Mouse (Mus musculus): ENCODE results near the gene Camta2. TPM values are rescaled to one million over a fixed set of nuclear protein-coding genes. Genes with fewer than 3 reads are reported as not detected.

The Camta2 gene
- 15.3 and 16.4 TPM in 2 replicates for polyA plus RNA-seq (2011; ENCODE audit: insufficient read length, low read depth, missing spikeins)

DNA sequence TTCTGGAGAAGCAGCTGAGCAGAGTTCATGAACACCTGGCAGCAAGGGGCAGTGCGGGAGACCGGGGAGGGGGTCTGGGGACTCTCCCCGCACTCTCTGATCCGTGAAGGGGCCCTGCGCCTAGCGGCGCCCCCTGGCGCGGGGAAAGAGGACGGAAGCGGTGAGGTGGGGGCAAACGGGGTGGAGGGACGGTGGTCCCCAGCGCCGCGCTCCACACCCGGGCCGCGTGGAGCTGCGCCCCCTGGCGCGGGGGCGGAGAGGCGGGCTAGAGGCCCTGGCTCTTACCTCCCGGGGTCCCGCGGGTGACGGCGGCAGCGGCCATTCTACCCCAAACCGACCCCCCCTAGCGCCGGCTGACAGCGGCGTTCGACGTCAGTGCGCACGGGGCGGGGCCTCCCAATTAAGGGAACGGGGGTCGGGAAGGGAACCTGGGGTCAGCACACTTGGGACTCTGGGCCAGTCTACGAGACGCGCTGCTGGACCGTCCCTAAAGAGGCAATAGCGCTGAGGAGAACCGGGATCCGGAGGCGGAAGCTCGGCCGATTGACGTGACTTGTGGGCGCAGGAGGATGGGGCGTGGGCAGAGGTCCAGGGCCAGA, at the start of gene Camta2:
TSS of gene Camta2 (minus strand) at position 505 of the 599 bp plus-strand sequence.
- H3K4me1 ChIP-seq (ENCODE audit: control insufficient read depth, insufficient read depth, low read length) = no peaks in the 10 kb centered on the region; the same call in 1 of the 2 replicates
- peak within 1 kb of the TSS; percentile 71 for H3K27ac ChIP-seq (ENCODE audit: insufficient read depth, low read length)
- TF ChIP-seq CTCF (IDR thresholded peaks at IDR 0.05; ENCODE audit: borderline replicate concordance, insufficient read depth, low read length) (peak; percentile 38; the same call in 1 of the 2 replicates), POLR2A (IDR thresholded peaks at IDR 0.05; ENCODE audit: low read depth, low read length) (peak; percentile 88)
- peak within 1 kb of the TSS; percentile 38 for H3K4me3 ChIP-seq (ENCODE audit: insufficient read depth, low read length)

DNA sequence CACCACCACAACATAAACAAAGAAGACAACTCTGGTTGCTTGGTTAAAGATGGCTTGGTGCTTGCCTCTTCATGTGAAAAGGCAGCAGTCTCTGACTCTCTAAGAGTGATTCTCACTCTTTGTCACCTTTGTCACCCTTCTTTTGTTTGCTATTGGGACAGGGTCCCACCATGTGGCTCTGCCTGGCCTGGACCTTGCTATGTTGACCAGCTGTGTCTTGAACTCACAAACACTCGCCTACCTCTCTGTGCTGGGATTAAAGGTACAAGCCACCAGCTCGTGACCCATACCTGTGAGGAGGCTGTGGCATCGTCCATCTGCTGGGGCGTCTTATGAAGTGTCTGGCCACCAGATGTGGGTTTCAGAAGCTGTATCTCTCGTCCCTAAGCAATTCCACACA, 45.4 kb upstream of the Camta2 start:
- H3K4me1 ChIP-seq (ENCODE audit: control insufficient read depth, insufficient read depth, low read length) = no peaks in the 10 kb centered on the region
- no peak for TF ChIP-seq POLR2A (IDR thresholded peaks at IDR 0.05; ENCODE audit: low read depth, low read length)
- no peak for TF ChIP-seq CTCF (IDR thresholded peaks at IDR 0.05; ENCODE audit: borderline replicate concordance, insufficient read depth, low read length)
- no peak overlapping the region for H3K4me3 ChIP-seq (ENCODE audit: insufficient read depth, low read length)
- no peak overlapping the region for H3K27ac ChIP-seq (ENCODE audit: insufficient read depth, low read length)

DNA sequence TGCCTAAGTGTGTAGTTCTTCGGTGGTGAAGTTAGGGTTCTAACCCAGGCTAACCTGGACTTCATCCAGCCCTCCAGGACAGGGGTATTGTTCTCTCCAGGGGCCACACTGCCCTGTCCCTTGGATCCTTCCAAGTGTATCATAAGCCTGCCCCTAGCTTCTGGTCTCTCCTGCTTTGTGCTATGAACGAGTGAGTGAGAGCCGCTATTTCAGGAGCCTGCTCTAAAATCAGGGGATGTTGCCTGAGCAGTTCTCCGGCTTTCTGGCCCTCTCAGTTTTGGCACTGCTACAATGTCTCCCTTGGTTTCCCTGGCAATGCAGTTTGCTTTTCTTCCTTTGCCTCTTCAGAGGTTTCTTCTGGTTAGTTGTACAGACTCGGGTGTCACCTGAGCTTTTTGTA, 43.3 kb upstream of the Camta2 start:
- TF ChIP-seq CTCF (IDR thresholded peaks at IDR 0.05; ENCODE audit: borderline replicate concordance, insufficient read depth, low read length) (no peak), POLR2A (IDR thresholded peaks at IDR 0.05; ENCODE audit: low read depth, low read length) (no peak)
- no peak overlapping the region for H3K4me3 ChIP-seq (ENCODE audit: insufficient read depth, low read length)
- no peaks in the 10 kb centered on the region for H3K4me1 ChIP-seq (ENCODE audit: control insufficient read depth, insufficient read depth, low read length)
- no peak overlapping the region for H3K27ac ChIP-seq (ENCODE audit: insufficient read depth, low read length)

DNA sequence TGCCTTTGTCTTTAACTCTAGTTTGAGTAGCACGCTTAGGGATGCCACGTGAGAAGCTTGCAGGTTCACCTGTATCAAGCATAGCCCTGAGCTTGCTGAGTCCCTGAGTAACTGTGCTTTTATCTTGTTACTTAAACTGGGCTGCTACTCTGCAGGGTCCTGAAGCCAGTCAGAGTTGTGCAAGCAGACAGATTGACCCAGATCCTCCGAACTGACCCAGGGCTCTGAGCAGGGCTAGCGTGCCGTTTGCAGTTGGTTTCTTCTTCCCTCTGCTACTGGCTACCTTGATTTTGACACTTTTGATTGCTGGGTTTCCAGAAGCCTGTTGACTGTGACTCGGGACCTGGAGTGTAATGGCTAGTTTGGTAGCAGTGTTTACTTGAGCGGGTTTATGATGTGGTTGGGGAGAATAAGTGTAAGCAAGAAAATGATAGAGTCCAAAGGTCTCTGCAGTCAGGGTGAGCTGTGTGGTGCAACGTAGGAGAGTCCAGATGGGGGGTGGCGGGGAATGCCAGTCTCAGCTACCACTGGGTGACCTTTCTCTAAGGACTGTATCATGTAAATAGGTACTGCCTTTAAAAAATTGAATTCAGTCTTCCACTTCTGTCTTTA, 42.6 kb upstream of the Camta2 start:
- TF ChIP-seq CTCF (IDR thresholded peaks at IDR 0.05; ENCODE audit: borderline replicate concordance, insufficient read depth, low read length) = no peak
- no peak for TF ChIP-seq POLR2A (IDR thresholded peaks at IDR 0.05; ENCODE audit: low read depth, low read length)
- no peak overlapping the region for H3K27ac ChIP-seq (ENCODE audit: insufficient read depth, low read length)
- H3K4me1 ChIP-seq (ENCODE audit: control insufficient read depth, insufficient read depth, low read length) = no peaks in the 10 kb centered on the region
- no peak overlapping the region for H3K4me3 ChIP-seq (ENCODE audit: insufficient read depth, low read length)

DNA sequence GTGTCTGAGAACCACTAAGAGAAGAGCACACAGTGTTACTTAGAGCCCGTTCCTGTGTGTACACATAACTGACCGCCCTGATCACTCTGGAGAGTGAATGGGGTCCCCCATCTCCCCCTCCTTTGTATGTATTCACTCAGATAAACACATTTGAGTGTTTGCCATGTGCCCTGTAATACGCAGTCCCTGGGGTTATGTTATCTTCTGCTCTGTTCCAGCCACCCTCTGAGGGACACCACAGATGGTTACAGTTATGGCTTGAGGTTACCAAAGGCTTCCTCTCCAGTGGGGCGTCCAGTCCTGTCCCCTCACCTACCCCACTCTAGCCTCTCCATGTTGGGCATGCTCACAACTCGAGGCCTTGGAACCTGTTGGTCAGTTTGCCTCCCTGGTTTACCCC, 39.5 kb upstream of the Camta2 start:
- no peaks in the 10 kb centered on the region for H3K4me1 ChIP-seq (ENCODE audit: control insufficient read depth, insufficient read depth, low read length)
- no peak overlapping the region for H3K4me3 ChIP-seq (ENCODE audit: insufficient read depth, low read length)
- no peak overlapping the region for H3K27ac ChIP-seq (ENCODE audit: insufficient read depth, low read length)
- TF ChIP-seq CTCF (IDR thresholded peaks at IDR 0.05; ENCODE audit: borderline replicate concordance, insufficient read depth, low read length) (no peak), POLR2A (IDR thresholded peaks at IDR 0.05; ENCODE audit: low read depth, low read length) (no peak)

DNA sequence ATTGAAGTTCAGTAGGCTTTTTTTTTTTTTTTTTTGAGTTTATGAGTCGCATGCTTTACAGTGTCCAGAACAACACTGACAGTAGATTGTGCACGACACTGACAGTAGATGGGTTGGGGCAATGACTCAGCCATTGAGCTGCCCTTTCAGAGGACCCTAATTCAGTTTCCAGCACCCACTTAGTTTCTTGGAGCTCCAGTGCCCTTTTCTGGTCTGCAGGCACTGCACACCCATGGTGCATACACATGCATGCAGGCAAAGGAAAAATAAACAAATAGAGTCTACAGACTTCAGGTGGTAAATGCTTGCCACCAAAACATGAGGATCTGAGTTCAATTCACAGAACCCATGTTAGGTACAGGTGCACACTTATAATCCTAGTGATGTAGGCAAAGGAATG, 38.7 kb upstream of the Camta2 start:
- TF ChIP-seq POLR2A (IDR thresholded peaks at IDR 0.05; ENCODE audit: low read depth, low read length) = no peak
- TF ChIP-seq CTCF (IDR thresholded peaks at IDR 0.05; ENCODE audit: borderline replicate concordance, insufficient read depth, low read length) = no peak
- H3K4me3 ChIP-seq (ENCODE audit: insufficient read depth, low read length) = no peak overlapping the region
- H3K27ac ChIP-seq (ENCODE audit: insufficient read depth, low read length) = no peak overlapping the region
- H3K4me1 ChIP-seq (ENCODE audit: control insufficient read depth, insufficient read depth, low read length) = no peaks in the 10 kb centered on the region

DNA sequence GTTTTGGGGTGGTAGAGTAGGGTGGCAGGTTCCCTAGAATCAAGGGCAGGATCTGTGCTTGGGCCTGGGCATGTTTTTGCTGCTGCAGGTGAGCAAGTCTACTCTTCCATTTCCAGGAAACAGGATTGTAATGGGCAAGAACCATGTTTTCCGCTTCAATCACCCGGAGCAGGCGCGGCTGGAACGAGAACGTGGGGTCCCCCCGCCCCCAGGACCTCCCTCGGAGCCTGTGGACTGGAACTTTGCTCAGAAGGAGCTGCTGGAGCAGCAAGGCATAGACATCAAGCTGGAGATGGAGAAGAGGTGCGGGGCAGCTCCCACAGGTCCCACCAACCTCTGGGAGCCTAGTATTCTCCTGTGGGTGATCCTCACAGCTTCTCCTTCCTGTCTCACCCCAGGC, 36.8 kb upstream of the Camta2 start:
- Histone ChIP-seq H3K4me3 (ENCODE audit: insufficient read depth, low read length) (no peak overlapping the region), H3K27ac (ENCODE audit: insufficient read depth, low read length) (no peak overlapping the region), H3K4me1 (ENCODE audit: control insufficient read depth, insufficient read depth, low read length) (no peaks in the 10 kb centered on the region)
- no peak for TF ChIP-seq POLR2A (IDR thresholded peaks at IDR 0.05; ENCODE audit: low read depth, low read length)
- no peak for TF ChIP-seq CTCF (IDR thresholded peaks at IDR 0.05; ENCODE audit: borderline replicate concordance, insufficient read depth, low read length)

DNA sequence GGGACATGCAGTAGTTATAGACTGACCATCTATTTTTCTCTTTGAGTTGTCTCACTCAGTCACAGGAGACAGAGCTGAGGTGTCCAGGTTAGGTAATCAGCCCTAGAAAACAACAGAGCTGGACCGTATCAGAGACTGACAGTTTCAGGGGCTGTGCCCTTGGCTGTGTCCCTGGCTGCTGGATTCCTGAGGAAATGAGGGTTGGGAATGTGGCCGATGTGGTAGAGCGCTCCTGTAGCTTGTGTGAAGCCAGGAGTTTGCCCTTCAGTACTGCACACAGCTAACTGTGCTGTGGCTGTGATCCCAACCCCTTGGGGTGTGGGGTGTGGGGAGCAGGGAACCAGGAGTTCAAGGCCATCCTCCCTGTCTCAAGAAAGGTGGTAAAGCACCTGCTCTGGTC, 33.2 kb upstream of the Camta2 start:
- Histone ChIP-seq H3K4me1 (ENCODE audit: control insufficient read depth, insufficient read depth, low read length) (no peaks in the 10 kb centered on the region), H3K4me3 (ENCODE audit: insufficient read depth, low read length) (no peak overlapping the region), H3K27ac (ENCODE audit: insufficient read depth, low read length) (no peak overlapping the region)
- TF ChIP-seq POLR2A (IDR thresholded peaks at IDR 0.05; ENCODE audit: low read depth, low read length) (no peak), CTCF (IDR thresholded peaks at IDR 0.05; ENCODE audit: borderline replicate concordance, insufficient read depth, low read length) (no peak)

DNA sequence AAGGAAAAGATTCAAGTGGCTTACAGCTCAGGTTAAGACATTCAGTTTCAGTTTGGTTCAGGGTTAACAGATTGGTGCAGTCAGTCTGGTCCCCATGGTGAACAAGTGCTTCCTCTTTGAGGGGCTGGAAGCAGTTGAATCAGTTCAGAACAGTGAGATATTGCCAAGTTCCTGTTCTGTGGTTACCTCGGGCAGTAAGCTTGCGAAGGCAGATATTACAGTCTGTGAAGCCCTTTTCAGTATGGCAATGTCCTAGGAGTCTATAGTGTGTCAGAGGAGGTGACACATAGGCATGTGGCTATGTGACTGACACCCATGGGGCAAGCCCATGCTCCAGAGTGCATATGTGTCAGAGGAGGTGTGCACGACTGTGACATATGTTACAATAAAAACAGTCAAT, 32.7 kb upstream of the Camta2 start:
- TF ChIP-seq POLR2A (IDR thresholded peaks at IDR 0.05; ENCODE audit: low read depth, low read length) (no peak), CTCF (IDR thresholded peaks at IDR 0.05; ENCODE audit: borderline replicate concordance, insufficient read depth, low read length) (no peak)
- Histone ChIP-seq H3K4me1 (ENCODE audit: control insufficient read depth, insufficient read depth, low read length) (no peaks in the 10 kb centered on the region), H3K4me3 (ENCODE audit: insufficient read depth, low read length) (no peak overlapping the region), H3K27ac (ENCODE audit: insufficient read depth, low read length) (no peak overlapping the region)

DNA sequence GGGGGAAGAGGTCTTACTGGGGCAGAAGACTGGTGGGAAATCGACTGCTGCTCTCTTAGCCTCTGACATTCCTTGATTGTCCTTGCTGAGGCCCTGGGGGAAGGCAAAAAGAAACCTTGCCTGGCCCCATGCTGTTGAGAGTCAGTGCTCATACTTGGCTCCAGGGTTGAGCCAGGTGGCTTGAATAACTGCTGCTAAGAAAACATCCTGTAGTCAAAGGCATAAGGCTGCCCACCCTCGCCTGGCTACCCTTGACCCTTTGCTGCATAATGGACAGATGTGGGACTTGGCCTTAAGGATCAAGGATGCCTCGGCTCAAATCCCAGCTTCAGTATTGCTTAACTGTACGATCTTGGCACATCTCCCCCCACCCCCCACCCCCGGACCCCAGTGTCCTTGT, 30.6 kb upstream of the Camta2 start:
- Histone ChIP-seq H3K4me3 (ENCODE audit: insufficient read depth, low read length) (no peak overlapping the region), H3K27ac (ENCODE audit: insufficient read depth, low read length) (no peak overlapping the region), H3K4me1 (ENCODE audit: control insufficient read depth, insufficient read depth, low read length) (no peaks in the 10 kb centered on the region; the same call in 1 of the 2 replicates)
- no peak for TF ChIP-seq CTCF (IDR thresholded peaks at IDR 0.05; ENCODE audit: borderline replicate concordance, insufficient read depth, low read length)

Data from embryonic fibroblast, embryonic 13.5 days (primary cell).